Mouse (Mus musculus) midbrain, postnatal 0 days (tissue): Measurements from ENCODE around the gene Dclre1b. TPM values are rescaled to one million over a fixed set of nuclear protein-coding genes. Genes with fewer than 3 reads are reported as not detected.
"Not testable (repeated sequence)": the region's sequence is repeated elsewhere in the genome, so short reads cannot be mapped to it uniquely, and the experiment has no call there.

Experiments used
- ATAC-seq: fragments of 200-750 bp; cut with Nextera tagmentation; 2 replicates; pipeline ENCODE4 v1.8.0; 2017; ENCODE audit warnings: moderate number of reproducible peaks, mild to moderate bottlenecking, moderate TSS enrichment, moderate library complexity; ENCODE audit not compliant: low FRiP score
- DNase-seq: peaks from one replicate; pipeline ENCODE4 v3.0.0-alpha.2; 2015; ENCODE audit warnings: low spot score
- H3K27ac ChIP-seq: fragments of 300-500 bp; sonication (generic); 2 replicates; pipeline ENCODE4 v1.5.1; 2014; ENCODE audit warnings: low read depth, mild to moderate bottlenecking, low read length, mixed read lengths
- H3K27me3 ChIP-seq: fragments of 300-500 bp; sonication (generic); 2 replicates; pipeline ENCODE4 v1.6.1; 2014; ENCODE audit warnings: low read length, control low read depth, mixed read lengths; ENCODE audit not compliant: insufficient read depth
- H3K36me3 ChIP-seq: fragments of 300-500 bp; sonication (generic); 2 replicates; pipeline ENCODE4 v1.6.1; 2014; ENCODE audit warnings: low read length, control low read depth, mixed read lengths; ENCODE audit not compliant: insufficient read depth
- H3K4me1 ChIP-seq: fragments of 300-500 bp; sonication (generic); 2 replicates; pipeline ENCODE4 v1.6.1; 2014; ENCODE audit warnings: mild to moderate bottlenecking, control low read depth, antibody characterized with exemption, low read length, mixed read lengths; ENCODE audit not compliant: insufficient read depth
- H3K4me2 ChIP-seq: fragments of 300-500 bp; sonication (generic); 2 replicates; pipeline ENCODE4 v1.6.1; 2014; ENCODE audit warnings: low read depth, mild to moderate bottlenecking, low read length, mixed read lengths; ENCODE audit not compliant: poor library complexity, severe bottlenecking
- H3K4me3 ChIP-seq: fragments of 300-500 bp; sonication (generic); 2 replicates; pipeline ENCODE4 v1.5.1; 2014; ENCODE audit warnings: low read depth, mild to moderate bottlenecking, low read length, moderate library complexity
- H3K9ac ChIP-seq: fragments of 300-500 bp; sonication (generic); replicated peaks from 2 replicates; pipeline ENCODE4 v1.6.1; 2014; ENCODE audit warnings: mild to moderate bottlenecking, low read length, moderate library complexity, mixed read lengths; ENCODE audit not compliant: poor library complexity, severe bottlenecking
- H3K9me3 ChIP-seq: fragments of 300-500 bp; sonication (generic); 2 replicates; pipeline ENCODE4 v1.6.1; 2016; ENCODE audit warnings: low read length, control low read depth
- CTCF ChIP-seq: IDR thresholded peaks from 2 replicates; pipeline ENCODE4 v1.5.1; 2016; ENCODE audit warnings: antibody characterized with exemption, mild to moderate bottlenecking
- WGBS: fragments of 180-500 bp; shearing (Covaris S2); extraction: QIAGEN DNeasy Blood & Tissue Kit; methylation state at CpG from one replicate; pipeline ENCODE4 v1.1.7; 2014; 5-methylcytosine and 5-hydroxymethylcytosine counted together
- polyA plus RNA-seq: library from polyadenylated mRNA; unstranded; fragments of >200 nt; fragmentation: Nextera tagmentation; extraction: Ambion mirVana; gene quantifications from 2 replicates; pipeline ENCODE4 v1.2.1, GENCODE M21; 2015
- total RNA-seq: library from RNA; depleted of rRNA; stranded (reverse); fragments of >200 nt; gene quantifications from 2 replicates; pipeline ENCODE4 v1.2.3, GENCODE M21; 2014

The Dclre1b gene
- total and polyA plus RNA-seq, 2 experiments from 2014 or later = 6.9 to 16.2 TPM

- no peak overlapping the region for H3K4me2 ChIP-seq
- no peak overlapping the region for H3K27ac ChIP-seq
- H3K4me3 ChIP-seq = no peak overlapping the region
- no peak overlapping the region for H3K9ac ChIP-seq
- 86% methylated on average over 8 of the region's 8 CpGs for WGBS
- H3K4me1 ChIP-seq = no peaks in the 10 kb centered on the region
- TF ChIP-seq CTCF = no peak
- no peaks in the 10 kb centered on the region for H3K9me3 ChIP-seq
- DNase-seq = no peak
- no peaks in the 10 kb centered on the region for H3K27me3 ChIP-seq
- ATAC-seq = no peak
- peaks cover 15% of the 10 kb centered on the region for H3K36me3 ChIP-seq
These were observed 6.4 kb downstream of the Dclre1b start for GRCm38 (mm10) chr3:103802861-103803260.

- no peaks in the 10 kb centered on the region for H3K27me3 ChIP-seq
- no peaks in the 10 kb centered on the region for H3K9me3 ChIP-seq
- TF ChIP-seq CTCF = no peak
- H3K4me1 ChIP-seq = no peaks in the 10 kb centered on the region
- peaks cover 15% of the 10 kb centered on the region for H3K36me3 ChIP-seq
- no peak overlapping the region for H3K4me3 ChIP-seq
- H3K4me2 ChIP-seq = no peak overlapping the region
- DNase-seq = peak; percentile 55
- peak overlapping the region; percentile 27; the same call in 1 of the 2 replicates for H3K27ac ChIP-seq
- no peak for ATAC-seq
- 76% methylated on average over 10 of the region's 10 CpGs for WGBS
- H3K9ac ChIP-seq = no peak overlapping the region
These were observed 7.4 kb downstream of the Dclre1b start for GRCm38 (mm10) chr3:103801631-103802531.

GRCm38 (mm10) chr3:103799507-103799906 is 9.7 kb downstream of the Dclre1b start:
- no peaks in the 10 kb centered on the region for H3K9me3 ChIP-seq
- no peak for DNase-seq
- ATAC-seq = no peak
- TF ChIP-seq CTCF = no peak
- H3K4me2 ChIP-seq = no peak overlapping the region
- H3K9ac ChIP-seq = no peak overlapping the region
- no peak overlapping the region for H3K27ac ChIP-seq
- 83% methylated on average over 2 of the region's 2 CpGs for WGBS
- no peaks in the 10 kb centered on the region for H3K27me3 ChIP-seq
- peaks cover 11% of the 10 kb centered on the region for H3K36me3 ChIP-seq
- no peak overlapping the region for H3K4me3 ChIP-seq
- H3K4me1 ChIP-seq = no peaks in the 10 kb centered on the region

GRCm38 (mm10) chr3:103796389-103796788 is 12.9 kb downstream of the Dclre1b start:
- ATAC-seq = no peak
- WGBS = 57% methylated on average over 2 of the region's 2 CpGs
- H3K9ac ChIP-seq = no peak overlapping the region

GRCm38 (mm10) chr3:103792566-103792965 is 16.7 kb downstream of the Dclre1b start:
- no peak overlapping the region for H3K4me3 ChIP-seq
- no peaks in the 10 kb centered on the region for H3K27me3 ChIP-seq
- H3K9ac ChIP-seq = no peak overlapping the region
- H3K36me3 ChIP-seq = no peaks in the 10 kb centered on the region
- DNase-seq (no peak), ATAC-seq (no peak)
- TF ChIP-seq CTCF = no peak
- no peak overlapping the region for H3K27ac ChIP-seq
- H3K4me2 ChIP-seq = no peak overlapping the region
- H3K9me3 ChIP-seq = no peaks in the 10 kb centered on the region
- WGBS = 75% methylated on average over 1 of the region's 1 CpGs
- 0 out of 2 replicates have a peak, but pooled peaks cover 9% of the 10 kb centered on the region for H3K4me1 ChIP-seq

More at GRCm38 (mm10) chr3:103796389-103796788, 12.9 kb downstream of the Dclre1b start:
- Histone ChIP-seq H3K4me2 (no peak overlapping the region), H3K27ac (no peak overlapping the region), H3K4me1 (no peaks in the 10 kb centered on the region), H3K36me3 (no peaks in the 10 kb centered on the region), H3K9me3 (no peaks in the 10 kb centered on the region), H3K4me3 (no peak overlapping the region), H3K27me3 (no peaks in the 10 kb centered on the region)
- no peak for TF ChIP-seq CTCF
- no peak for DNase-seq

GRCm38 (mm10) chr3:103792111-103792406 is 17.2 kb downstream of the Dclre1b start:
- not testable (repeated sequence) for H3K27me3 ChIP-seq, ATAC-seq, H3K4me1 ChIP-seq, H3K9me3 ChIP-seq, H3K36me3 ChIP-seq, H3K9ac ChIP-seq, DNase-seq
- Histone ChIP-seq H3K4me2 (peak overlapping the region; percentile 62), H3K4me3 (peak overlapping the region; percentile 77), H3K27ac (peak overlapping the region; percentile 93; the same call in 1 of the 2 replicates)
- 68% methylated on average over 5 of the region's 5 CpGs for WGBS
